Mouse (Mus musculus) limb, embryonic 13.5 days (tissue): ENCODE data around the gene Cnn2. TPM values are rescaled to one million over a fixed set of nuclear protein-coding genes. Genes with fewer than 3 reads are reported as not detected.
A peak's percentile ranks its signal among the peaks of the same experiment; 100 is the strongest.

ENCODE experiments used
- ATAC-seq: fragments of 200-750 bp; cut with Nextera tagmentation; 2 replicates; pipeline ENCODE4 v1.8.0; 2017; ENCODE audit warnings: low read depth, moderate number of reproducible peaks, moderate TSS enrichment; ENCODE audit not compliant: low FRiP score
- H3K27ac ChIP-seq: fragments of 300-500 bp; sonication (generic); 2 replicates; pipeline ENCODE4 v1.5.1; 2015; ENCODE audit warnings: inconsistent platforms, mild to moderate bottlenecking, moderate library complexity
- H3K27me3 ChIP-seq: fragments of 300-500 bp; sonication (generic); 2 replicates; pipeline ENCODE4 v1.6.1; 2015; ENCODE audit warnings: mild to moderate bottlenecking, inconsistent platforms
- H3K36me3 ChIP-seq: fragments of 300-500 bp; sonication (generic); 2 replicates; pipeline ENCODE4 v1.6.1; 2015; ENCODE audit warnings: inconsistent platforms, mild to moderate bottlenecking, moderate library complexity
- H3K4me1 ChIP-seq: fragments of 300-500 bp; sonication (generic); 2 replicates; pipeline ENCODE4 v1.6.1; 2015; ENCODE audit warnings: inconsistent platforms
- H3K4me2 ChIP-seq: fragments of 300-500 bp; sonication (generic); replicated peaks from 2 replicates; pipeline ENCODE4 v1.6.1; 2015; ENCODE audit warnings: inconsistent platforms, mild to moderate bottlenecking, moderate library complexity
- H3K4me3 ChIP-seq: fragments of 300-500 bp; sonication (generic); 2 replicates; pipeline ENCODE4 v1.5.1; 2015; ENCODE audit warnings: moderate library complexity, mild to moderate bottlenecking, inconsistent platforms
- H3K9ac ChIP-seq: fragments of 300-500 bp; sonication (generic); 2 replicates; pipeline ENCODE4 v1.6.1; 2015; ENCODE audit warnings: mild to moderate bottlenecking, inconsistent platforms
- H3K9me3 ChIP-seq: fragments of 300-500 bp; sonication (generic); 2 replicates; pipeline ENCODE4 v1.6.1; 2016; ENCODE audit warnings: inconsistent platforms
- WGBS: fragments of 180-500 bp; shearing (Covaris S2); methylation state at CpG from one replicate; pipeline ENCODE4 v1.1.7; 2015; 5-methylcytosine and 5-hydroxymethylcytosine counted together
- polyA plus RNA-seq: library from polyadenylated mRNA; unstranded; fragments of >200 nt; fragmentation: Nextera tagmentation; extraction: Ambion mirVana; gene quantifications from 2 replicates; pipeline ENCODE4 v1.2.1, GENCODE M21; 2015

Cnn2 gene
- polyA plus RNA-seq, 1 experiment from 2014 or later, result 299 TPM

GRCm38 (mm10) chr10:79996272-79997033 lies 8.1 kb downstream of the Cnn2 start, which contains the start of gene Abca7:
Abca7 (plus strand) TSS chr10:79996494.
- WGBS, result under 1% methylated on average over 34 of the region's 34 CpGs
- H3K4me1 ChIP-seq, result peaks cover 15% of the 10 kb centered on the region
- peak within 1 kb of the TSS; percentile 58 for H3K9ac ChIP-seq
- H3K36me3 ChIP-seq, result peaks cover 45% of the 10 kb centered on the region
- peak; percentile 79 for ATAC-seq
- H3K4me2 ChIP-seq, result peak within 1 kb of the TSS; percentile 79
- peak within 1 kb of the TSS; percentile 51 for H3K4me3 ChIP-seq
- H3K27ac ChIP-seq, result peak within 1 kb of the TSS; percentile 6; the same call in 1 of the 2 replicates
- H3K9me3 ChIP-seq, result peaks cover 3% of the 10 kb centered on the region
- H3K27me3 ChIP-seq, result peaks cover 33% of the 10 kb centered on the region

- H3K9ac ChIP-seq, result peak overlapping the region; percentile 58
- peak overlapping the region; percentile 51 for H3K4me3 ChIP-seq
- ATAC-seq, result peak; percentile 74
- WGBS, result under 1% methylated on average over 35 of the region's 35 CpGs
- H3K4me2 ChIP-seq, result peak overlapping the region; percentile 79
- H3K4me1 ChIP-seq, result peaks cover 15% of the 10 kb centered on the region
- peaks cover 38% of the 10 kb centered on the region for H3K36me3 ChIP-seq
- peaks cover 40% of the 10 kb centered on the region for H3K27me3 ChIP-seq
- no peaks in the 10 kb centered on the region for H3K9me3 ChIP-seq
- 0 out of 2 replicates have a peak overlapping the region, but pooled peaks have one; percentile 2 for H3K27ac ChIP-seq
These were observed 8.8 kb downstream of the Cnn2 start for GRCm38 (mm10) chr10:79997034-79997760.

GRCm38 (mm10) chr10:79997819-79998218 lies 9.4 kb downstream of the Cnn2 start:
- peak overlapping the region; percentile 48 for H3K9ac ChIP-seq
- H3K4me3 ChIP-seq, result peak overlapping the region; percentile 51
- peak overlapping the region; percentile 79 for H3K4me2 ChIP-seq
- H3K27ac ChIP-seq, result no peak overlapping the region
- WGBS, result 9% methylated on average over 15 of the region's 15 CpGs
- H3K36me3 ChIP-seq, result peaks cover 31% of the 10 kb centered on the region
- H3K4me1 ChIP-seq, result peaks cover 19% of the 10 kb centered on the region
- H3K27me3 ChIP-seq, result peaks cover 46% of the 10 kb centered on the region
- no peak; the same call in 1 of the 2 replicates for ATAC-seq
- no peaks in the 10 kb centered on the region for H3K9me3 ChIP-seq

GRCm38 (mm10) chr10:80001945-80002344 lies 13.6 kb downstream of the Cnn2 start:
- Histone ChIP-seq H3K27ac (no peak overlapping the region), H3K9ac (no peak overlapping the region), H3K4me3 (no peak overlapping the region), H3K27me3 (peaks cover 64% of the 10 kb centered on the region), H3K4me1 (peaks cover 23% of the 10 kb centered on the region), H3K9me3 (no peaks in the 10 kb centered on the region), H3K36me3 (no peaks in the 10 kb centered on the region), H3K4me2 (no peak overlapping the region)
- ATAC-seq, result no peak
- 65% methylated on average over 9 of the region's 9 CpGs for WGBS

GRCm38 (mm10) chr10:80002829-80003228 lies 14.4 kb downstream of the Cnn2 start:
- no peak overlapping the region for H3K9ac ChIP-seq
- 24% methylated on average over 21 of the region's 21 CpGs for WGBS
- H3K4me3 ChIP-seq, result no peak overlapping the region
- H3K9me3 ChIP-seq, result no peaks in the 10 kb centered on the region
- no peaks in the 10 kb centered on the region for H3K36me3 ChIP-seq
- H3K27ac ChIP-seq, result no peak overlapping the region
- ATAC-seq, result no peak
- H3K4me1 ChIP-seq, result peaks cover 15% of the 10 kb centered on the region
- no peak overlapping the region for H3K4me2 ChIP-seq
- H3K27me3 ChIP-seq, result peaks cover 60% of the 10 kb centered on the region

DNA sequence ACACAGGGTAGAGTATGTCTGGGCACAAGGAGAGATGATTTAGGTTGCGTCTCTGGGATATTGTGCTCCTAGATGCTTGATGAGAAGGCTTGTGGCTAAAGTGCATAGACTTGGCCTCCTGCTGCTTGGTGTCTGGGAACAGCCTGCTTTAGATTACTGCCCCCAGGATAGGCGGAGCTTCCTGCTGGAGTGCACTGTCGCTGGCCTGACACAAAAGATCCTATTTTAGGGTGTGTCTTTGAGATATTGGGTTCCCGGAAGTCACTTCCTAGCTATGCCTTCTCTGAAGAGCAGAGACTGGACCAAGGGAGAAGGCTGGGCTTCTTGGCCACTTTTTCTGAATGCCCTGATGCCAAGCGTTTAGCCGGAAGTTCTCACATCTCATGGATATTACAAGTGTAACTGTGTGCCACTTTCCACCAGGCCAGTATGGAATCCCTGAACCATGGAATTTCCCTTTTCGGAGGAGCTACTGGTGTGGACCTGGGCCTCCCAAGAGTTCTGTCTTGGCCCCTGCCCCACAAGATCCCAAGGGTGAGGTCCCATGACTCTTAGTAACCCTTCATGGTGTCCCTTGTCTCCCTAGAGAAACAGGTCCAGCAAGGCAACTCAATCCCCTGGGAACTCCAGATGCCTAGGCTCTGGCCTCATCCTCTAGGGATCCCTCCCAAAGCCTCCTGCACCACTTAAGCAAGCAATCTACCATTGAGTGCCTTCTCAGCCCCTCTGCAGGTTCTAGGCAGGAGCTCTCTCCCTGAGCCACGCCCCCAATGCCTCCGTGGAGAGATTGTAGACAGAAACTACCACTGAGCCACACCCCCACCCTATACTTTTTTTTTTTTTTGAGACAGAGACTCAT lies 15.2 kb downstream of the Cnn2 start:
- H3K9me3 ChIP-seq, result no peaks in the 10 kb centered on the region
- H3K4me1 ChIP-seq, result peaks cover 10% of the 10 kb centered on the region
- WGBS, result 60% methylated on average over 9 of the region's 9 CpGs
- H3K27me3 ChIP-seq, result peaks cover 53% of the 10 kb centered on the region
- no peak overlapping the region for H3K4me2 ChIP-seq
- H3K36me3 ChIP-seq, result no peaks in the 10 kb centered on the region
- H3K27ac ChIP-seq, result no peak overlapping the region
- H3K4me3 ChIP-seq, result no peak overlapping the region
- no peak for ATAC-seq
- H3K9ac ChIP-seq, result no peak overlapping the region

GRCm38 (mm10) chr10:80004233-80004705 lies 15.9 kb downstream of the Cnn2 start:
- H3K27me3 ChIP-seq, result peaks cover 47% of the 10 kb centered on the region
- H3K9ac ChIP-seq, result no peak overlapping the region
- ATAC-seq, result no peak
- no peaks in the 10 kb centered on the region for H3K9me3 ChIP-seq
- H3K4me1 ChIP-seq, result peaks cover 10% of the 10 kb centered on the region
- no peak overlapping the region for H3K4me3 ChIP-seq
- WGBS, result 89% methylated on average over 8 of the region's 8 CpGs
- no peak overlapping the region for H3K4me2 ChIP-seq
- no peaks in the 10 kb centered on the region for H3K36me3 ChIP-seq
- no peak overlapping the region for H3K27ac ChIP-seq

GRCm38 (mm10) chr10:80011740-80012139 lies 23.4 kb downstream of the Cnn2 start:
- Histone ChIP-seq H3K4me2 (no peak overlapping the region), H3K27me3 (peaks cover 52% of the 10 kb centered on the region), H3K36me3 (peaks cover 12% of the 10 kb centered on the region), H3K4me1 (0 out of 2 replicates have a peak, but pooled peaks cover 11% of the 10 kb centered on the region), H3K4me3 (no peak overlapping the region), H3K9me3 (peaks cover 16% of the 10 kb centered on the region), H3K27ac (no peak overlapping the region), H3K9ac (no peak overlapping the region)
- no peak for ATAC-seq
- 83% methylated on average over 6 of the region's 6 CpGs for WGBS

- no peak for ATAC-seq
These were observed 25.2 kb downstream of the Cnn2 start for GRCm38 (mm10) chr10:80013609-80014008.

GRCm38 (mm10) chr10:80014484-80015290 lies 26.3 kb downstream of the Cnn2 start:
- H3K27me3 ChIP-seq, result peaks cover 68% of the 10 kb centered on the region
- WGBS, result 16% methylated on average over 28 of the region's 28 CpGs
- peaks cover 15% of the 10 kb centered on the region for H3K9me3 ChIP-seq
- H3K4me1 ChIP-seq, result peaks cover 23% of the 10 kb centered on the region
- no peak overlapping the region for H3K9ac ChIP-seq
- H3K4me3 ChIP-seq, result no peak overlapping the region
- H3K27ac ChIP-seq, result no peak overlapping the region
- H3K36me3 ChIP-seq, result peaks cover 12% of the 10 kb centered on the region
- H3K4me2 ChIP-seq, result 0 out of 2 replicates have a peak overlapping the region, but pooled peaks have one; percentile 1
- ATAC-seq, result no peak

More at GRCm38 (mm10) chr10:80013609-80014008, 25.2 kb downstream of the Cnn2 start:
- Histone ChIP-seq H3K4me3 (no peak overlapping the region), H3K4me1 (peaks cover 12% of the 10 kb centered on the region; the same call in 1 of the 2 replicates), H3K27me3 (peaks cover 63% of the 10 kb centered on the region), H3K27ac (no peak overlapping the region), H3K4me2 (no peak overlapping the region), H3K9me3 (peaks cover 16% of the 10 kb centered on the region), H3K9ac (no peak overlapping the region), H3K36me3 (peaks cover 12% of the 10 kb centered on the region)
- 22% methylated on average over 25 of the region's 25 CpGs for WGBS

GRCm38 (mm10) chr10:80015583-80015982 lies 27.2 kb downstream of the Cnn2 start:
- no peak overlapping the region for H3K4me3 ChIP-seq
- no peak for ATAC-seq
- WGBS, result 80% methylated on average over 10 of the region's 10 CpGs
- peaks cover 32% of the 10 kb centered on the region for H3K4me1 ChIP-seq
- H3K27me3 ChIP-seq, result peaks cover 70% of the 10 kb centered on the region
- no peak overlapping the region for H3K4me2 ChIP-seq
- 0 out of 2 replicates have a peak, but pooled peaks cover 5% of the 10 kb centered on the region for H3K36me3 ChIP-seq
- H3K9me3 ChIP-seq, result peaks cover 7% of the 10 kb centered on the region
- no peak overlapping the region; the same call in none of the 2 replicates for H3K9ac ChIP-seq
- H3K27ac ChIP-seq, result no peak overlapping the region
